Mouse (Mus musculus) embryo, embryonic 11 days (tissue): ENCODE measurements around the gene Aplf.
"Not testable (repeated sequence)": the region's sequence is repeated elsewhere in the genome, so short reads cannot be mapped to it uniquely, and the experiment has no call there.

Source experiments
- DNase-seq: peaks from one replicate; pipeline ENCODE4 v3.0.0-alpha.2; 2015

Gene Aplf

GRCm38 (mm10) chr6:87671771-87672517, at the start of gene Aplf:
Gene Aplf, minus strand, starts transcription at chr6:87672193.
- DNase-seq = peak; percentile 97

DNA sequence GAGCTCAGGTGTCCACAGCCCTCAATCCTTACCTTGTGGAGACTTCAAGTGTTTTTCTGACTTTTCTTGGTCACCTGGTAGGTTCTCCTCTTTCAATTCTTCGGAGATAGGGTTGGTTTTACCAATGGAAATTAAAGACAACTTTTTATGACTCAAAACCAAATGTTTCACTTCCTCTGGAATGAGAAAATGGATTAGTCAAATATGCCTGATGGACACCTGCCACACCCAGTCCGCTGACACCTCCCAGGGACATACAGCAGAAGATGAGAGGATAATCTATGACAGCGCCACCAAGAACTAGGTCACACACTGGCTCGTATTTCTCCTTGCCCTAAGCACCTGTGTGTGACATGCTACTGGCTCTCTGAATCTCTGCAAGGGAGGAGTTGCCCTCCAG, 42.1 kb upstream of the Aplf start:
- no peak for DNase-seq

DNA sequence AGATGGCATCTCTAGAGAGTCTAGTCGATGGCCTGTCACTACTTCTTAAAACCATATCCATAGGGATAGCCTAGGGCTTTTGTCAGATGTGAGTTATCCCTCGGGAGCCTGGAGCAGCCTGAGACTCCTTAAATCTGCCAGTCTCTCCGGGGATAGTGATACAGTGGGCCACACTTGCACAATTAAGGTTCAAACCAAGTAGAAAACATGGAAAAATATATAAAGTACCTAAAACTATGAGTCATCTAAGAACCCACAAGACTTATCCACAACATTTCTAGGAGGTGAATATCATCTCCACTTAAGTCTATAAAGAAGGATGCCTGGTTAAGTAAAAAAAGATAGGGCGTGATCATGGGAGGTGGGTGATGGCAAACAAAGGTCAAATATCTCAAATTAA, 40.3 kb upstream of the Aplf start:
- no peak for DNase-seq

DNA sequence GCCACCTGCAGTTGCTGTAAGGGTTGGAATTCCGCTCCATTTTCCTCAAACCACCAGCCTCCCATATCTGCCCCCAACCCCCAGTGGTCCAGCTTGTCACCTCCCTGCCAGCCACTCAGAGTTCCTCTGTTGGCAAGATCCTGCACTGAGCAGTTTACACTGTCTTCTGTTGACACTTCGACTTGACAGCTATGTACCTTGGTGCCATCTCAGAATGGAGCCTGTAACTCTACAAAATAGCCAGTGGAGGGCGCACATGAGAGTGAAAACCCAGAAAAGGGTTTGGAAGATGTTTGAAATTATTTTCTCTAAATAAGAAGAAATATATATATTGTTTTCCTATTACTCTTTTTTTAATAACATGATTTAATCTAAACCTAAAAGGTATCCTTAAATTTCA, 34.3 kb upstream of the Aplf start:
- peak; percentile 29 for DNase-seq

- DNase-seq = no peak
Measured at GRCm38 (mm10) chr6:87696544-87696943, 24.6 kb upstream of the Aplf start.

DNA sequence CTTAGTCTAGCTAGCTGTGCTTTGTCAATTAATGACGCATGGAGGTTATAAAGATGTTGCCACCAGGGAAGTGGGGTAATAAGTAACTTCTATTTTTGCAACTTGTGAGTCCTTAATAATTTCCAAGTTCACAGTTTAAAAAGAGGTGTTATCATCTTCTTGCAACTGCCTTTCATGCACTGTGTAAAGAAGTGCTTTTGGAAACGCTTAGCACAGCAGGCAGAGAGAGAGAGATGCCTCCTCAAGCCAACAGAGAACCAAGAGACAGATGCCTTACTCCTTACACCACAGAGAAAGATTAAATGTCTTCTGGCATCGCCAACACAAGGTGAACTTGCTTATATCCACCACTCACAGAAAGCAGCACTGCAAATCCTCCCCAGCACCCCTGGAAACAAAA, 24.0 kb upstream of the Aplf start:
- DNase-seq = no peak

DNA sequence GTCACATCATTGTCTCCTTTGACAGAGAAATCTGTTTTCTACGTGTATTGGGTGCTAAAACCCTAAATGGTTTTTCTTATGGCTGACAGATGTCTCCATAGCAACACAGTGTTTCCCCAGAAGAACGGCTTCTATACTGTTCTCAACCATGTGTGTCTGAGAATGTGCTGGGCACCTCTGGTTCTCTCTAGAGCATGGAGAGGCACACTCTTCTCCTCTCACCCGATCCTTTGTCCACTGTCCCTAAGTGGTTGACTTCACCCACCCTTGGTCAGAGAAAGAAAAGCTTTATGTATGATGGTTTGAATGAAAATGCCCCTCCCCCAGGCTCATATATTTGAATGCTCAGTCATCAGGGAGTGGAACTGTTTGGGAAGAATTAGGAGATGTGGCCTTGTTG, 8.4 kb upstream of the Aplf start:
- DNase-seq = peak; percentile 14

GRCm38 (mm10) chr6:87672661-87673060, 668 bp upstream of the Aplf start:
- DNase-seq = no peak

- DNase-seq = no peak
Measured at GRCm38 (mm10) chr6:87671353-87671752, 640 bp downstream of the Aplf start.

DNA sequence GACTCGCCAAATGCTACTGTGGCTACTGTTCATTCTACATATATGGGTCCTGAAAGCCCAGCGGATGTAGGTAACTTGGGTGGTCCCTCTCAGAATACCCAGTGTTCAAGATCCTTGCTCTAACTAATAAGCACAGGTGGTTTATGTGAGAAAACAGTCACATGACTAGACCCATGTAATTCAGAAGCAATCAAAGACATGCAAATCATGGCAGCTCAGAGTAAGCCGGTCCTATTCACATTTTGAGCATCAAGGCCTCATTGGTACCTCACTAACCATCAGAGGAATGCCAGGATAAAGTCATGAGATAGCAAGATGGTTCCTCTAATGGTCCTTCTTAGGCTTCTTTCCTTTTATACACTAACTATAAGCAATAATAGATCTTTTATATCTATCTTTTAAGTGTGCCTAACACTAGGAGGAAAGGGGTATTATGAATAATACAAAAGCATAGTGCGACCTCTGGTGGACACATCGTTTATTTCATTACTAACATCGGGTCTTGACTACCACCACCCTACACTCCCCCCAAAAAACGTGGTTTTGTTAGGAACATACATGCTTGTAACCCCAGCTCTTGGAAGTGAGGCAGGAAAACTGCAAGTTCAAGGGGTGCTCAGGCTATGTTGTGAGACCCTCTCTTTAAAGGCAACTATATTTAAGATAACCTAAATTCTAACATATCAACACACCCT, 2.0 kb downstream of the Aplf start:
- DNase-seq = peak; percentile 89

DNA sequence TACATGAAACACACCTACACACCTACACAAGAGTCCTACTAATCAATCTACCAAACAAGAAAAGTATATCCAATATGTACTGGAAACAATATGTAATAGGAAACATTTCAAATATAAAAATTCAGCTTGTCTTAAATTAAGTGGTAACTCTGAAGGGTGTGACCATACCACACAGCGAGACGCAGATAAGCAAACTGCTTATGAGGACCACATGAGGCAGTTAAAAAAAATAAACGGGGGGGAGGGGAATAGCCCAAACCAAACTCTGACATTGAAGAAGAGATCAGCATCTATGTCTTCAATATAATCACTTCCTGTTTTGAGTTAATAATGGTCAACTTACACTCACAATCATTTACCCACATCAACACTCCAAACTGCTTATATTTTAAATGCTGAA, 3.3 kb downstream of the Aplf start:
- no peak for DNase-seq

DNA sequence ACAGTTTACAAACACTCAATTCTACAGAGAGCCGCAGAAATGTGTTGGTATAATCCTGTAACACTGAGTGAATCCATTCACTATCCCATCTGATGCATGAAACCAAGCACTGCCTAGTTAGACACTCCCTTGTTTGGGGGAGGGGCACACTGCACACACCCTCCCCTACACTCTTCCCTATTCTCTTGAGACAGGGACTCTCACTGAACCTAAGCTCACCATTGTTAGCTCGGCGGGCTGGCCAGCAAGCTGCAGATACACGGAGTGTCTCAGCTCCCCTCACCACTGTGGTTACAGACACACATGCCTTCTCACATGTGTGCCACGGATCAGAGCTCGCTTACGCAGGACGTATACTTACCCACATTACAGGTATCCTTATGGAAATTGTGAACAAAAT, 4.2 kb downstream of the Aplf start:
- peak; percentile 7 for DNase-seq

GRCm38 (mm10) chr6:87663445-87663844, 8.5 kb downstream of the Aplf start:
- no peak for DNase-seq

GRCm38 (mm10) chr6:87662197-87662596, 9.8 kb downstream of the Aplf start:
- no peak for DNase-seq

GRCm38 (mm10) chr6:87661707-87662106, 10.3 kb downstream of the Aplf start:
- DNase-seq = no peak

DNA sequence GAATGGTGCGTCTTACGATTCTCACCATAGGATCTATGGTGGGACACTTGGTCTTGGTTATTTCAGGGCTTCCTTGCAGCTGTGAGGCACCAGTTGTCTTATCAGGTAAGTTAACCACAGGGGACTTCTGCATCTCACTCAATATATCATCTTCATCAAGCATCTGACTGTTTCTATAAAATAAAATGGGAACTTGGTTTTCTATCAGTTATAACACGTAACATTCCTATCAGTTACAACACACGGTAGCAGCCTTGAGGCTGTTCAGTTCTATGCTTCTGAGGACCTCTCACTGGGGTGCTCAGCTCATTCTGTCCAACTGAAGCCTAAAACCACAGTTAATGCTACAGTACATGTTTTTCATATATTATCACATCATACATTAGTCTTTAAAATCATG, 13.2 kb downstream of the Aplf start:
- no peak for DNase-seq

DNA sequence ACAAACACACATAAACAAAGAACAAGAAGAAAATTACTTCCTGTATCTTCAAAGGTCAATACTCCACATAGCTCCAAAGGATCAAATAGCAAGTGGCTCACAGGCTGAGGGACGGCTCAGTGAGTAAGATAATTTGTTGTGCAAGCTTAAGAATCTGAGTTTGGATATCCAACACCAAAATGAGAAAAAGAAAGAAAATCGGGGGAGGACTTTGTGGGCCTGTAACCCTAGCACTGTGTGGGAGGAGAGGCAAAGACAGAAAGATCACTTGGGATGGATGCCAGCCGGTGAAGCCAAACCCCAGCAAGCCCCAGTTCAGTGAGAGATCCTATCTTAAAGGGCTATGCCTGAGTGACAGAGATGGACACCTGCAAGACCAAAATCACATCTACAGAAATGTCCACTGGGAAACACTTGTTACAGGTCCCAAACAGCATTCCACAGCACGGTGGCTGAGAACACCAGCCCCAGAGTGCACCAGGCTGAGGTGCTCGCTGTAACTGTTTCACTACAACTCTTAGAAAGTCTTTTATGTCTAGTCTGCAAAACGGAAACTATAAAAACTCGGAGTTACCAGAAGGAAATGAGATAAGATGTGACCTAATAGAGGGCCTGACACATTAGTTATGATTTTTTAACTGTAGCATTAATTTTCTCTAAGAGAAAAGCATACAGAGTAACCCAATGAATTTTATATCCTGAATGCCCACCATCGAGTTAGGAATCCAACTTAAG, 17.9 kb downstream of the Aplf start:
- DNase-seq = no peak

- no peak for DNase-seq
Measured at GRCm38 (mm10) chr6:87653478-87653877, 18.5 kb downstream of the Aplf start.

DNA sequence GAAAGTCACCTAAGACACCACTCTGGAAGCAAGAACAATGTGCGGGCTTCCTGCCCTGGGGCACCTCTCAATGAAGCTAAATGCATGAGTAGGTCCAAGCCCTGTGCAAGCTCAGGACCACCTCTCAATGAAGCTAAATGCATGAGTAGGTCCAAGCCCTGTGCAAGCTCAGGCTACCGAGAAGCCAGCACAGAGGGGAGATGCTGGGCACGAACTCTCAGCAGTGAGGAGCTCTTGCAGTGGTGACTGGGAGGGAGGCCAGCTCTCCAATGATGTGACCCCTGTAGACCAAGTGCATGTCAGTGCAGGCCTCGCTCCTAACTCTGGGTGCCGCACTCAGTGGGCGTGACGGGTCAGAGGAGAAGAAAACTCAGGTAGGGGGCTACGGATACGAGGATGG, 19.3 kb downstream of the Aplf start:
- DNase-seq = no peak

DNA sequence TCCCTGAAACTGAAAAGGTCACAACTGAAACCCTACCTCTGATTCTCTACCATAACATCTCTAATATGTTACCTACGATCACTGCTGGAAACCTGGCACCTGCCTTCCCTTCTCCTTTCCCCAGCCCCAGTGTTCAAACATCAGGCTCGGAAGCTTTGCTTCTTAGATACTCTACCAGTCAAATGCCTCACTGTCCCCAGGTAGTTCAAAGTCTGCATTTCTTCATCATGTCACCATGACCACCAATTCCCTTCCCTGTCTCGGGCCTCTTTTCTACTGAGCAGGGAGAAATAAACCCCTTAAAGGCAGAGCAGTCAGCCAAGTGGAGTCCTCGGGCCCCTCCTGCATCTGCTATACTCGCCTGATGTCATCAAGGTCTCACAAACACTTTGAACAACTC, 20.2 kb downstream of the Aplf start:
- no peak for DNase-seq

DNA sequence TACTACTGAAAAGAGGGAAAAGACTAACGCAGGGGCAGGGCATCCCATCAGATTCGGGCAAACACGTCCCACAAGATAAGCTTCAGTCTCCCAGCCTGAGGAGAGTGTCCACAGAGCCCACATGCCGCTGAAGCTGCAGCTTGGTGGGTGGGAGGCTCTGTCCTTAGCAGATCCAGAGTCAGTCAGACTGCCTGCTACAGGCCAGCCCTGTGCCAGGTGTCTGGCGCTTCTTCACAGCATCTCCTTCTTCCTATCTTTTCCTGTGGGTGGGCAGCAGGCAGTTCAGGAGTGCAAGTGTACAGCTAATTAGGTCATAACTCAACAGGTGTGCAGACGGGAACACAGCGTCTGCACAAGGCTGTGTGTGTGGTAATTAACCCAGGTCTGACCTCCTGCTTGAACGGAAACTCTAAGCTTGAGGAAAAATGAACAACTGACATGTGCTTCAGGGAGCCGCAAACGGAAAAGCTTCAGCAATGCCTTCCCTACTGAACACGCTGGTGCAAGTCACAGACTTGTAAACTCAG, 33.8 kb downstream of the Aplf start:
- peak; percentile 15 for DNase-seq

- no peak for DNase-seq
Measured at GRCm38 (mm10) chr6:87632176-87632575, 39.8 kb downstream of the Aplf start.

- DNase-seq = not testable (repeated sequence)
Measured at GRCm38 (mm10) chr6:87628936-87629335, 43.1 kb downstream of the Aplf start.

GRCm38 (mm10) chr6:87623151-87623550, 48.8 kb downstream of the Aplf start:
- no peak for DNase-seq
